Mouse (Mus musculus): Measurements from ENCODE around the gene Ghdc.

- TF ChIP-seq POLR2A (IDR thresholded peaks at IDR 0.05; ENCODE audit: insufficient read depth, low read length) (no peak), CTCF (IDR thresholded peaks at IDR 0.05; ENCODE audit: low read depth, low read length) (no peak)
These were observed 52.3 kb downstream of the Ghdc start for GRCm38 (mm10) chr11:100718462-100718861.
